ENCODE assay signal across 20 mouse cellular contexts in the genomic region with DNA sequence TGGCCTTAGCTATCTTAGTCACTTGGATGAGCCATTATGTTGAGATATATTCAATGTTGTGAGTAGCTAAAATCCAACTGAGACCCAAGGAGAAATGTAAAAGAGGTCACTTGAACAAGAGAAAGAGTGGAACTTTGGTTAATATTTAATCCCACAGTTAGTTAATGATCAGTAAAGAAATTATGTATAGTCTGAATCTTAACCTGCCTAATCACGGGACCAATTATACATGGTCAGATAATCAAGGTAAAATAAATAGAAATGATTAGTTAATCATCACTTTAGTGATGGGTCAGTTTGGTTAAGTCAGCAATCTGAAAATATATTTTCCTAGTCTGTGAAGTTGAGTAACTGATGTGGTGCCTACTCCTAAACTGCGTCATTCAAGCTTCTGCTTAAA. TPM values are rescaled to one million over a fixed set of nuclear protein-coding genes. Genes with fewer than 3 reads are reported as not detected.
"Had no signal": no experiment of that assay in that cellular context is flagged by ENCODE, and none has a peak within 500 bp of the region (broad histone marks: within the 10 kb centered on the region; RNA-seq: fewer than 3 reads in every experiment).

No protein-coding gene starts in this region.

- H3K36me3 ChIP-seq: hindbrain, embryonic 15.5 days; limb, embryonic 10.5 days; limb, embryonic 13.5 days; liver, embryonic 13.5 days; lung, embryonic 15.5 days; midbrain, embryonic 10.5 days; midbrain, embryonic 13.5 days had no signal

- H3K4me2 ChIP-seq: hindbrain, embryonic 15.5 days; limb, embryonic 13.5 days; liver, embryonic 13.5 days; lung, embryonic 15.5 days; midbrain, embryonic 13.5 days had no signal

- DNase-seq: liver, embryonic 13.5 days; lung, adult 18-20 months; lung, postnatal 10 days; lung, postnatal 36 days; thymus, adult 2 months; thymus, postnatal 14 days; thymus, postnatal 4 days had no signal

- H3K4me3 ChIP-seq: hindbrain, embryonic 15.5 days; limb, embryonic 10.5 days; limb, embryonic 13.5 days; liver, embryonic 13.5 days; lung, embryonic 15.5 days; megakaryocyte, embryonic 14.5 days; midbrain, embryonic 10.5 days; midbrain, embryonic 13.5 days had no signal

- ATAC-seq: midbrain, embryonic 13.5 days had no signal

- H3K9ac ChIP-seq: hindbrain, embryonic 15.5 days; limb, embryonic 13.5 days; liver, embryonic 13.5 days; lung, embryonic 15.5 days; midbrain, embryonic 13.5 days had no signal

- H3K4me1 ChIP-seq: hindbrain, embryonic 15.5 days; limb, embryonic 10.5 days; limb, embryonic 13.5 days; liver, embryonic 13.5 days; lung, embryonic 15.5 days; megakaryocyte, embryonic 14.5 days; midbrain, embryonic 10.5 days; midbrain, embryonic 13.5 days had no signal

- H3K9me3 ChIP-seq: hindbrain, embryonic 15.5 days; limb, embryonic 10.5 days; limb, embryonic 13.5 days; liver, embryonic 13.5 days; lung, embryonic 15.5 days; megakaryocyte, embryonic 14.5 days; midbrain, embryonic 10.5 days; midbrain, embryonic 13.5 days had no signal

- H3K27ac ChIP-seq: hindbrain, embryonic 15.5 days; limb, embryonic 10.5 days; limb, embryonic 13.5 days; liver, embryonic 13.5 days; lung, embryonic 15.5 days; midbrain, embryonic 10.5 days; midbrain, embryonic 13.5 days; stomach, postnatal 0 days had no signal

- H3K27me3 ChIP-seq: hindbrain, embryonic 15.5 days; limb, embryonic 13.5 days; liver, embryonic 13.5 days; lung, embryonic 15.5 days; midbrain, embryonic 13.5 days had no signal

RNA-seq across cellular contexts. Expression of a gene that starts 8.4 kb away (rescaled TPM):
- polyA plus RNA-seq: hindbrain, embryonic 15.5 days; limb, embryonic 10.5 days; limb, embryonic 13.5 days; liver, embryonic 13.5 days; lung, embryonic 15.5 days; midbrain, embryonic 10.5 days; midbrain, embryonic 13.5 days; midbrain, postnatal 0 days; neural tube, embryonic 11.5 days; neural tube, embryonic 14.5 days; small intestine, adult 2 months; stomach, embryonic 14.5 days; stomach, postnatal 0 days had no signal

RNA-seq across cellular contexts. Expression of a gene that starts 55.0 kb away (rescaled TPM):
- polyA plus RNA-seq: limb, embryonic 10.5 days had no signal
